Mouse (Mus musculus) cerebellum, adult 9-10 months (tissue): ENCODE measurements around the gene Speer4f1.
"Not testable (repeated sequence)": the region's sequence is repeated elsewhere in the genome, so short reads cannot be mapped to it uniquely, and the experiment has no call there.

Experiments used
- DNase-seq: peaks from one replicate; pipeline ENCODE4 v3.0.0; 2022

Speer4f1 gene

DNA sequence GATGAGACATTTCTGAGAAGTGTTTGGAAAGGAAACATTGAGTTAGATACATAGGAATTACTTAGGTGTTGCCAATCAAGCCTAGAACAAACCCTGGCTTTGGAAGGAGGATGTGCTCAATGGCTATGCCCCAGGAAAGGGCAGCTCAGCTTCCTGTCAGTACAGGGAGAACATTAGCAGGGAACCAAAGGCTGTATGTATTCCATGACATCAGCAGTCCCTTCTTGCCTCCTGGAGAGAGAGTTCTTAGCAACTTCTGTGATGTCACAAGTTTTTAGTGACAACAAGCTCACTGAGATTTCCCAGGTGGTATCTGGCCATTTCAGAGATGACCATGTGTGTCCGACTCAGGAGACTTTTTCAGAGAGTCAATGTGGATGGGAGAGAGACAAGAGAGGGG, at the start of gene Speer4f1:
Speer4f1 (plus strand) TSS at position 301 of the 400 bp plus-strand sequence.
- not testable (repeated sequence) for DNase-seq

GRCm38 (mm10) chr5:17426930-17427329, 49.0 kb upstream of the Speer4f1 start:
- DNase-seq, result no peak

GRCm38 (mm10) chr5:17434721-17435120, 41.2 kb upstream of the Speer4f1 start:
- DNase-seq, result no peak

DNA sequence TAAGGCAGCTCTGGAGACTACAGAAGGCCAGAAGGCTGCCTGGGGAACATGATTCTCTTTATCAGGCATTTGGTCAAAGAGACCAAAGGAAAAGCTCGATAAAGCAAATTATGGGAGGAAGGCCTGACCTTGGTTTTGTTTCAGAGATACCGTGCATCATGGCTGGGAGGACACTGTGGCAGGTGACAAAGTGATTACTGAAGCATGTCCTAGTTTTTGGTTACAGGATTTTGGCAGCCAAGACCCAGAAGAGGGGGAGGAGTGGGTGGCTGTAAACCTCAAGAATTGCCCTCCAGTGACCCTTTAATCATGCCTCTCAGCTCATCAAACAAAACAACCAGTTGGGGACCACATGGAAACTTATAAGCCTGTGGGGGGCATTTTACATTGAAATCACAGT, 39.7 kb upstream of the Speer4f1 start:
- DNase-seq, result no peak

DNA sequence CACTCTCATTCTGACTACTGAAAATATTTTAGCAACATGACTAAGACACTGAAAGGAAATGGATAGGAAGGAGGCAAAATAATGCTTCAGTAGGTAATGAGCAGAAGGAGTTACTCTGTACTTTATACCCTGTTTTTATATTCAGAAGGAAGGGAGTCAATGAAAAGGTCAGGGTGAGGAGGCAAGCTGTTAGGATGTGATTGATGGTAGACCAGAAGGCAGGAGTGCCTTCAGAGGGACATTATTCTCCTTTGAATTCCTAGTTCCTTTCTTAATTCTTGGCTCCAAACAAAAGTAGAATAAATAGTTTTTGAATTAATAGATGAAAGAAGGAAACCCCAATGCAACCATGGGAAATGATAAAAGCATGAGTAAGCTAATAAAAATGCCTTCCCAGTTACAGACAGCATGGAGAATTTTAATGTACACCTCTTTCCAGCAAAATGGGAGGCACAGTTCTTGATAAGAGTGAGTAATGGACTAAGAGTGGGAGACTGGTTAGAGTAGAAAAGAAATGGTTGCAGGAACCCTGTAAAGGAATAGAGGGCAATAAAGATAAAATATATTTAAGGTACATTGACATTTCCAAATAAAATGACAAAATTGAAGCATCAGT, 36.3 kb upstream of the Speer4f1 start:
- DNase-seq, result no peak

- no peak for DNase-seq
Observed at GRCm38 (mm10) chr5:17454059-17454458, 21.8 kb upstream of the Speer4f1 start.

DNA sequence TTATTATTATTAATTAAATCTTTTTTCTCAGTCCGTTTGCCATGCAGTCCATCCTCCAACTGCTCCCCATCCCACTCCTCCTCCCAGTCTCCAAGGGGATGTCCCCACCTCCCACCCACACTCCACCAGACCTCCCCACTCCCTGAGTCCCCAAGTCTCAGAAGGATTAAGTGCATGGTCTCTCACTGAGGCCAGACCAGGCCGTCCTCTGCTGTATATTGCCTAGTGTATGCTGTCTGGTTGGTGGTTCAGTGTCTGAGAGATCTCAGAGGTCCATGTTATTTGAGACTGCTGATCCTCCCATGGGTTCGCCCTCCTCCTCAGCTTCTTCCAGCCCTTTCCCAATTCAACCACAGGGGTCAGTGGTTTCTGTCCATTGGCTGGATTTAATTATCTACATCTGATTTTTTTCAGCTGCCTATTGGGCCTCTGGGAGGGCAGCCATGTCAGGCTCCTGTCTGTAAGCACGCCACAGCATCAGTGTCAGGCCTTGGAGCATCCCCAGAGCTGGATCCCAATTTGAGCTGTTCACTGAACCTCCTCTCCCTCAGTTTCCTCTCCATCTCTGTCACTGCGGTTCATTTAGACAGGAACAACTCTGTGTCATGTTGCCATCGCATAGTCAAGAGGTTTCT, 20.8 kb upstream of the Speer4f1 start:
- DNase-seq, result no peak

- DNase-seq, result no peak
Observed at GRCm38 (mm10) chr5:17456671-17457070, 19.2 kb upstream of the Speer4f1 start.

- DNase-seq, result not testable (repeated sequence)
Observed at GRCm38 (mm10) chr5:17468120-17468519, 7.8 kb upstream of the Speer4f1 start.

GRCm38 (mm10) chr5:17476476-17476875, 578 bp downstream of the Speer4f1 start:
- no peak for DNase-seq

GRCm38 (mm10) chr5:17489894-17490293, 14.0 kb downstream of the Speer4f1 start:
- DNase-seq, result no peak

DNA sequence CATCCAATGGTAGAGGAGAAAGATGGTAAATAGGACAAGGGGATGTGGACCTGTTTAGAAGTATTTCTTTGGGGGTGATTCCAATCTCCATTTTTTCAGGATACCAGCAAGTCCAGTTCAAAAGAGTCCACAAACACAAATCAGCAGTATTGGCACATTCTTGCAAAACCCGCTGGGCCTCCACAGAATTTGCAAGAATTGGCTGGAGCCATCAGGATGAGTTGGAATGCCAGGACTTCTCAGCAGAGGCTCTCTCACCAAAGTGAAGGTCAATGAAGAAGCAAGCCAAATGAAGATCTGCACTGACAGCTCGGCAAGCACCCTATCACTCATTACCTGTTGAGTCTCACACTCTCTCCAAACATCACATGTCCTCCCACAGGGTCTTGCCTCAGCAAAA, 19.7 kb downstream of the Speer4f1 start:
- DNase-seq, result no peak

DNA sequence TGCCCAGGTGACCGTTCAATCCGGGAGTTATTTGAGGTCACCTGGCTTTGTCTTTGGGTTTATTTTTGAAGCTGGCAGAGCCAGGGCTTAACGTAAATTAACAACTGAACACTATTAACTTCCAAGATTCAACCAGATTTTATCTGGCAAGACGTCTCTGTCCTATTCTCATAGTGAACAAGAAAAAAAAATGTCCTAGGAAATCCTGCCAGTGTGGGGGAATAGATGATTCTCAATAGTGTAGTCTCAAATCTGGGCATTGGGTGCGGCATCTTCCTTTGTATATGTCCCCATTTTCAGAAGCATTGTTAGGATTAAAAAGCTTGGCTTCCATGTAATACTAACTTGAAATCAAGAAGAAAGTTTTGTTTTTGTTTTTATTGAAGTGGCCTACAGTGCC, 20.8 kb downstream of the Speer4f1 start:
- no peak for DNase-seq

DNA sequence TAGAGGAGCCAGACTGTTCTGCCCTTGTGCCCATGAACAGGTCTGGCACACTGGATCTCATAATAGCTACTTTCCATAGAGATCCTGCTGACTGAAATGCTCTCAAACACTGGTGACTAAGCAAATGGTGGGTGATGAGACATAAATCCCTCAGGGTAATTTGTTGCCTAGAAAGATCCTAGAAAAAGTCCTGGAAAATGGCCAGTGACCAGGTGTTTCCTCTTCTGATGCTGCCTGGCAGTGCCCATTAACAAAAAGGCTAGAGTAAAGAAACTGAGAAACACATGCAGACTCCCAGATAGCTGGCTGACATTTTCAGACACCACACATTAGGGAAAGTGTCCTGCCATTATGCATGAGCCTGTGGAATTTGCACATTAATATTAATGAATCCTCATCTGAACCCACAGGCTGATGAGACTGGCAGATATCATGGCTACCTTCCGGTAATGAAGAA, 24.0 kb downstream of the Speer4f1 start:
- DNase-seq, result no peak

- DNase-seq, result no peak
Observed at GRCm38 (mm10) chr5:17500866-17501265, 25.0 kb downstream of the Speer4f1 start.

GRCm38 (mm10) chr5:17505540-17505939, 29.6 kb downstream of the Speer4f1 start:
- DNase-seq, result no peak

DNA sequence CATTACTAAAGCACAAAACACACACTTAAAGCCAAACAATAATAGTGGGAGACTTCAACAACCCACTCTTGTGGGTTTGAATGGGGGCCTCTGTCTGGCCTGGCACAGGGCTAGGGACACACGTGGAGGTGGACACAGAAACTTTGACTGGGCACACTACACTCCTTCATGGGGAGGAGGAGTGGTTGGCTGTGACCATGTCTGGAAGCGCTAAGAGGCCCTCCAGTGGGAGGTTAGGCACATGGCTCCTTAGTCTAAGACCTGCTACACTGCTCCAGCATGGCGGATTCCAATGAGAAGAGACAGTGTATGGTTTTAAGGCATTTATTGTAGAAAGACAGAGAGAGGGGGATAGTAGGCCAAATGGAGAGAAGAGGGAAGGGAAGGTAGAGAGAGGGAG, 32.1 kb downstream of the Speer4f1 start:
- DNase-seq, result no peak
